Mouse (Mus musculus) liver, adult 10 weeks (tissue): ENCODE measurements around the gene Btbd35f29. TPM values are rescaled to one million over a fixed set of nuclear protein-coding genes. Genes with fewer than 3 reads are reported as not detected.

Source experiments
- polyA plus RNA-seq: library from polyadenylated mRNA; stranded (reverse); fragments of 350-450 nt; fragmentation: Illumina TruSeq; extraction: RNeasy Lipid Tissue Mini Kit (QIAGEN cat#74804); gene quantifications from one replicate; pipeline ENCODE4 v1.2.3, GENCODE M21; 2014; ENCODE audit warnings: low read depth, low replicate concordance

Gene Btbd35f29
- not detected for polyA plus RNA-seq

DNA sequence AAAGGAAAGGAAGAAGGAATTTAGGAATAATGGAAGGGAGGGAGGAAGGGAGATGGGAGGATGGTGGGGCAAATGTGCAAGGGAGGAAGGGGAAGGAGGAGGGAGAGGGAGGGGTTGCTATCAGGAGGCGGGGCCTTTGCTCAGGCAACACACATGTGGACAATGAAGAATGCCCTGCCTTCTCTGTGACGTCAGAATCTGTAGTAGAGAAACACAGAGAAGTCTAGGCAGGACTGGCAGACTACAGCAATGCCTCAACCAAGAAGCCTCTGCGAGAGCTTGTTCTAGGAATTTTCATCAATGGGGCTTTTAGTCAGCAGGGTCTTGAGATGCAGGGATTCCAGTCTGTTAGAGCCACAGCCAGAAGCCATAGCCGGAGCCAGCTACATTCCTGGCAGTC is at the start of gene Btbd35f29:
TSS of gene Btbd35f29 (plus strand) at position 301 of the 400 bp plus-strand sequence.

Other genes starting within 250 kb of the Btbd35f29 start
- gene Spin2f, start 136.2 kb downstream of the Btbd35f29 start, polyA plus RNA-seq: not detected
- gene Btbd35f26, start 218.8 kb downstream of the Btbd35f29 start, polyA plus RNA-seq: not detected